Mouse (Mus musculus) spleen, postnatal 4 days (tissue): ENCODE measurements around the gene Ercc5.
A peak's percentile ranks its signal among the peaks of the same experiment; 100 is the strongest.

Experiments used
- DNase-seq, 2 experiments: peaks; one replicate each; pipeline ENCODE4 v3.0.0; 2022; ENCODE audit warnings: low spot score in 2 of 2

Gene Ercc5

GRCm38 (mm10) chr1:44147563-44148381 is at the start of gene Ercc5:
Gene Ercc5 (plus strand): TSS chr1:44147744.
- DNase-seq: peak; percentile 68 to 80

DNA sequence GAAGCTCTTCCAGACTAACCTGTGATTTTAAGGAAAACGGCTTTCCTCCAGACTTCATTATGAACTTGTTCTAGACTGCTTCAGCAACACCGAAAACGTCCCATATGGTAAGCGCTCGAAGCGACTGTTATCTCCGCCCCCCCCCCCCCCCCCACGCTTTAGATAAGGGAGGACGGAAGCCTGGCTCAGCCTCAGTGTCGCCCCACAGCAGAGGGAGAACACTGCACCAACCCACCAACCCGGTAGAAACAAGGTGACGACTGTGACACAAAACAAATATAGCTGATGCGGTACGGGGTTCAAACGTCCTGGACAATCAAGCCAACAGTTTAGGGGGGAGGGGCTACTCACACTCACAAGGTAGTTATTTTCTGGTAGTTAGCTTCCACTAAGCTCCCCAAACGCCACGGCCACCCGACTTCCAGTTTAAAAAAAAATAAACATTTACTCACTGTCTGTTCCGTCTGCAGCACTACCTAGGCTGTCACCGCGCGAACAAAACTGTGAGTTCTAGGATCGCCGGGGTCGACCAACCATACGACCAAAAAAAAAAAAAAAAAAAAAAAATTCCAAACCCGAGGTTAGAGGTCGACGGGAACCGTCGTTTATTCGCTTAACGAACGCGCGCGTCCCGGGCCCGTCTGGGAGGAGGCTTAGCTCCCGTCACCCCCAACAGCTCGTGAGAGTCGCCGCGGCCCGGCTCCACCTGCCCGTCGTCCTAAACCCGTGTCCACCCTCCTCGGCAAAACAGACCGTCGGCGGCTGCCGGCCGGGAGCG is 45.9 kb upstream of the Ercc5 start:
- DNase-seq: peak; percentile 46 to 71

DNA sequence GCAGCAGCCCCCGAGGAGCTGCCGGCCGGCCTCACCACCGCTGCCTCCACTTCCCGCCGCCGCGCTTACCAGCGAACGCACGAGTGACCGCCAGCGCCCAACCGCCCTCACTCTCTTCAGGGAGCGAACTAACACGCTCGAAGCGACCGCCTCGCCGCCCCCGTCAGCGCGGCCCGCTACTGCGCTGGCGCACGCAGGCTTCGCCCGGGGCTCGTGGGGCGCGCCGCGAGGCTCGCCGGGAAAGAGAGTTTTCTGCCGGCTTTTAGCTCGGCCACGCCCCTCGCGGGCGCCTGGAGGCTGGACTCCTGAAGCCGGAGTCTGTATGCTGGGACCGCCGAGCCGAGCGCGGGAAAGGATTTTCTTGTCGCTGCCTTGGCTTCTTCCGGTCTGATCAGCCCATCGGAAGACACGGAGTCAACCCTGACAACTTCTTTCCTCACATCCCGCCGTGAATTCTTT is 45.3 kb upstream of the Ercc5 start, which contains the start of gene Tex30:
TSS of gene Tex30 (minus strand) at position 183 of the 459 bp plus-strand sequence.
- DNase-seq: peak; percentile 93 to 95

- no peak for DNase-seq
Measured at GRCm38 (mm10) chr1:44102939-44103338, 44.6 kb upstream of the Ercc5 start.

DNA sequence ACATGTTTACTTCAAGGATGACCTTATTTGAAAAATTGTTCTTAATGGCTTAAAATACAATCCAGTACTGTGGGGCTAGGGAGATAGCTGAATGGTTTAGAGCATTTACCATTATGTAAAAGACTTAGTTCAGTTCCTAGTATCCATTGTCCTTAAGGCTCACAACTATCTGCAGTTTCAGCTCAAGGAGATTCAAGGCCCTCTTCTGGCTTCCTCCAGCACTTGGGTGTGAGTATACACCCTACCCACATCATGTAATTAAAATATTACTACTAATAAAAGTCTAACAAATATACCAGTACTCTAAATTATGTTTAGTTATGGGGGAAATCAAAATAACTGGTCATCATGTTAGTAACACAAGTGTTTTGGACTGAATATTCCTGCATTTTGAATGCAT is 30.0 kb upstream of the Ercc5 start:
- DNase-seq: no peak

GRCm38 (mm10) chr1:44118239-44119054 is 29.1 kb upstream of the Ercc5 start, which contains the start of the genes Kdelc1 and Bivm:
Gene Kdelc1 (minus strand): TSS chr1:44118808.
Gene Bivm (plus strand): TSS chr1:44118957.
- DNase-seq: peak; percentile 71 to 77

DNA sequence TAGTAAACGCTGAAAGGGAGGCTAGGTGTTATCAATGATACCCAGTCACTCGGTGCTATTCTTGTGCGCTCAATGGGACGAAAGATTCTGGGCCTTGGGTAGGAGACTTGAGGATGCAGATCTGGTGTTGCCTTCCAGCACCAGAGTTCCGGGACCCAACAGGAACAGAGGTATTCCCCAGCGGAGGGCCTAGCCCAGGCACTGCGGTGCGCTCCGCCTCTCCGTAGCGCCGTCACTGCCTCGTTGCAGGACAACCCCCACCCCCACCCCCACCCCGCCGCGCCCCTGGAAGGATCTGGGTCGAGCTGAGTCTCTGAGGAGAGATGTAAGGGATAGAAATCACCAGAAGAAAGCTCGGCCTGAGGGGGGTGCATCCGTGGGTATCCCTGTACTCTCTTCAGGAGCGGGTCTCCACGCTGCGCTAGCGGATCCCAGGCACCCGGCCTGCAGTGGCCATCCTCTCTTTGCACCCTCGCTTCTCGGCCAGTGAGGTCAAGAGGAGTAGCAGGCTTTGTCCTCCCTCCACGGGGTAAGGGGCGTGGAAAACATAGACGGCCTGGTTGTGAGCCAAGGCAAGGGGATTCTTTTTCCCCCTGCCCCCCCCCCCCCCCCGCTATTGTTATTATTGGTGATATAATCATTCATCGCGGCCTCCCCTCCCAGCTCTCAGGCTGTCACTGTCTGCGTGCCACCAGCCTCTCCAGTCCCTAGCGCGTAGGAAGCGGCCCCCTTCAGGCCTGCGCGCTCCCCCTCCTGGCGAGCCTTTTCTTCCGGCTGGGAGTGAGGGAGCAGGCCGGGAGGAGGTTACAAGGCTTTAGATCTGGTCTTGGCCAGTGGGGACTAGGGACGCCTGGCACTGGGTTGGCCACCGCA is 28.1 kb upstream of the Ercc5 start:
- peak; percentile 65 to 80 for DNase-seq

- no peak for DNase-seq
Measured at GRCm38 (mm10) chr1:44120074-44120406, 27.5 kb upstream of the Ercc5 start.

GRCm38 (mm10) chr1:44122256-44122655 is 25.3 kb upstream of the Ercc5 start:
- no peak for DNase-seq

DNA sequence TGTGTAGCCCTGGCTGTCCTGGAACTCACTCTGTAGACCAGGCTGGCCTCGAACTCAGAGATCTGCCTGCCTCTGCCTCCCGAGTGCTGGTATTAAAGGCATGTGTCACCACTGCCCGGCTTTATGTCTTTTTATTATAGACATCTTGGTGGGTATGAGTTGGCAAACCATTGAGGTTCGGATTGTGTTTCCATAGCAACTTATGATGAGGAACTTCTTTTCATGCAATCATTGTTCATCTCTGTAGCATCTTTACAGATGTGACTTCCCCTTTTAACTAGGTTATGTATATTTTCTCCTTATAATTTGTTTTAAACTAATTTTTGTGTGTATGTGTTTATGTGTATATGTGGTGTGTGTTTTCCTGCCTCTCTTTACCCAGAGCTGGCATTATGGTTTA is 22.0 kb upstream of the Ercc5 start:
- no peak for DNase-seq

GRCm38 (mm10) chr1:44129929-44130581 is 17.5 kb upstream of the Ercc5 start:
- no peak for DNase-seq

DNA sequence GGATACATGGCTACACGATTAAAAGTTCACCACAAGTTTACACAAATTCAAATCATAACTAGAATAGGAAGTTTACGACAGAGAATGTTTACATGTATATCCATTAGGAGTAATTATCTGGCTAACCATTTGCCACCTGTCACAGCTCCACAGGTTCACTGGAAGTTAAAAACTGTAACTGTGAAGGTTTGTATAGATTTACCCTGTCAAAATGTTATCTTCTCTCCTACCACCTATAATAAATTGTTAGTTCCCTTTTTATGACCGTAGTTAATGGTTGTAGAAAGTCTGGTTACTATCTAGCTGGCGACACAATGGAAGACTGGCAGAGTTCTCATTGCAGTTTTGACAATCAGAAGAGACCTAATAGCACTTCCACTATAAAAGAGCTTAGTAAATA is 7.3 kb upstream of the Ercc5 start:
- DNase-seq: no peak

- DNase-seq: no peak
Measured at GRCm38 (mm10) chr1:44142747-44143146, 4.8 kb upstream of the Ercc5 start.

GRCm38 (mm10) chr1:44148706-44149105 is 1.2 kb downstream of the Ercc5 start:
- DNase-seq: no peak

- DNase-seq: no peak
Measured at GRCm38 (mm10) chr1:44155287-44155686, 7.7 kb downstream of the Ercc5 start.

DNA sequence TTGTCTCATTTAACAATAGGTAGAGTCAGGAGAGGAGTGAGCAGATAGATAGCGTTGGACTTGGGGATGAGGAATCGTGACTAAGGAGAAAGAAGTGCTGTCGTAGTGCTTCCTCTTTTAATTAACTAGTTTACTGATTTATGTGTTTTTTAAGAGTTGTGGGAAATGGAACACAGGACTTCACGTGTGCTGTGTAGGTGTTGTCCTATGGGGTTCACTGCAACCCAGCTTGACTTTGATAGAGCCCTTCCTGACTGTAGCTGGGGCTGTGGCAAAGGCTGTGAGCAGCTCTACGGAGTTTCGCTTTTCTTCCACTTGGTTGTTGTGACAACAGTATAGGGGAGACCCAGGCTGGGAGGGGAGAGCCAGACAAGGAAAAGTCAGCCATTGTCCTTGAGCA is 10.8 kb downstream of the Ercc5 start:
- DNase-seq: no peak

DNA sequence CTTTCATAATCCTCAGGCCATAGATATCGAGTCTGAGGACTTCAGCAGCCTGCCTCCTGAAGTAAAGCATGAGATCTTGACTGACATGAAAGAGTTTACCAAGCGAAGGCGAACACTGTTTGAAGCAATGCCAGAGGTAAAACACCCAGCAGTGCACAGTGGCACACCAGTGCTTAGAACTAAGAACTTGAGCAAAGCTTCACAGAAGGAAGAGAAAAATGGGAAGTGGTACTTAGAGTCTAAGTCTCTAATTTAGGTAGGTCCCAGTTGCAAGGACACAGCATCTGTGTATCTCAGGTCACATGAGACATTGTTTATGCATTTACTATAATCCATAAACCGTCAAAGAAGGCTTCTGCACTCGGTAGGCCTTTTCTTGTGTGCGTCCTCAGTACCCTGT is 14.3 kb downstream of the Ercc5 start:
- DNase-seq: no peak

DNA sequence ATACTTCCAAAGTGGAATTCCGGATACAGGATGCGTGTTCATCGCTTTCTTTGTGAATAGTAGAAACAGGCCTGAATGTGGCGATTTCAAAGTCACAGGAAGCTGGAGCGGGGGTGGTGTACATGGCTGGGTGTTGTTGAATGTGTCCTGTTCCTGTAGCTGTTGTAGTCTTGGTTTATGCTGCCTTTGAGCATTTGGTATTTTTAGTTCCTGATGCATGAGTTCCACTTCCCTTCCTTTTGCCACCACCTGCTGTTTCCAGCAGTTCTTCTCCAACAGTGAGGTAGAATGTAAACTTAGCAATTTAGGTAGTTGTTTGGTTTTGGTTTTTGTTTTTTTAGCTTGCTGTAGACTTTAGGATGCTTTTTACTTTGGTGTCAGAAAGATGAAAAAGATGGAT is 14.8 kb downstream of the Ercc5 start:
- no peak for DNase-seq

DNA sequence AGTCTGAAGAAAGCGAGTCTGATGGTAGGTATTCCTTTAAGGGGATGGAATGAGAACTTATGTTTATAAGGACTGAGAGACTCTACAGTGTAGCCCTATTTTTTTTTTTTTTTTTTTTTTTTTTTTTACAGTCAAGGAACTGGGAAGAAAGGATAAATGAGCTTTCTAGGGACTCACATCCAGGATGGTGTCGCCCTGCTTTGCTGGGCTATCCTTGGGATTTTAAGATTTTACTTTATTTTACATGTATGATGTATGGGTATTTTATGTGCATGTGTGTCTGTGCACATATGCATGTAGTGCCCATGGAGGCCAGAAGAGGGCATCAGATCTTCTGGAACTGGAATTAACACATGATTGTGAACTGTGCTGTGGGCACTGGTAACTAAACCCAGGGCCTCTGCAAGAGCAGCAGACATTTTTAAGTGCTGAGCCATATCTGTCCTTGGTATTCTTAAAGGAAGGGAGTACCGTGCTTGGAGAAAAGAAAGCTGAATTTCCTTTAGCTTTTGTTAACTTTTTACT is 20.4 kb downstream of the Ercc5 start:
- DNase-seq: no peak

GRCm38 (mm10) chr1:44172656-44173055 is 25.1 kb downstream of the Ercc5 start:
- DNase-seq: no peak
